Mouse (Mus musculus) telencephalon, adult 2 months (tissue): ENCODE data around the gene Mtcl1.
A peak's percentile ranks its signal among the peaks of the same experiment; 100 is the strongest.

ENCODE experiments used
- DNase-seq: peaks from one replicate; pipeline ENCODE4 v3.0.0-alpha.2; 2011; ENCODE audit warnings: low read depth, low spot score

The Mtcl1 gene

DNA sequence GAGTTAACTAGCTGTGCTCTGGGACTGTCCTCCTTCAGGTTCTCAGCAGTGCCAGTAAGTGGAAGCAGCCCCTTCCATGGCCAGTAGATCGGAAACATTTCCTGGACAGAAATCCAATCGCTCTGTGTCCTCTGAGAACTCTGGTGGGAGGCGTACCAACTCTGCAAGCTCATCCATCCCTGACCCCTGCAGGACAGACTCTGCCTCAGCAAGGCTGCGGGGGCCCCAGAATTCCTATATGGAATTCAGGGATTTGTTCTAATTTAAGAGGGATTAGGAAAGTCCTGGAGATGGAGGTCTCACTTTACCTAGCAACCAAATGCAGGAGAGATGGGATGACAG, 123.4 kb downstream of the Mtcl1 start:
- DNase-seq, result no peak

DNA sequence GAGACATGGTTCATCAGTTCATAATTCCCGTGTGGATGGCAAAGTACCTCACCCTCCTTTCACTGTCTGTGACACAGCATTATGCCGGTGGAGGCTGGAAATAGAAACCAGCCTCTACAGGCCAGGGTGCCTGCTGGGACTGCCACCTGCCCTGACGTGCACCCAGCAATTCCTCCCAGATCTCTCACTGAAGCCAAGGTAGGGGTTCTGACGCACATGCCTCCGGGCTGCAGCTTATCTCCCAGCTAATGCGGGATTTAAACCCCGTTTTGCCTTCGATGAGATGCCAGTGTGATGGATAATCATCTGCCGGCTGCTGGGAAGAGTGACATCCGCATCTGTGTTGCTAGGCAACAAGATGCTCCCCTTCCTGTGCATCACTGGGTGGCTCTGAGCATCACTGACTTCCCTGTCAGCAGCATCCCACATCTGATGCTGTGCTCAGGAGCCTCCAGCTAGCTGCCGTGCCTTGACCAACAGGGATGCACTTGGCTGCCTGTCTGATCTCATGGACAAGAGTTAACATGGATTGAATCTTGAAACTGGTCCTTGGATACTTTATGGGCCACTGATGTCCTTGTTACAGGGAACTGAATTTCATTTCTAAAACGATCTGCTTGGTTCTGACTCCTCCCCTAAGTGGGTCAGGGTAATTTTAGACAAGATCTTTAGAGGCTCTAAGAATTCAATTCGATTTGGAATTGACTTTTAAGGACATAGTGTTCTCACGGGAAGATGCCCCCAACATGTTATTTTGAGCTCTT, 123.9 kb downstream of the Mtcl1 start:
- DNase-seq, result peak; percentile 89

DNA sequence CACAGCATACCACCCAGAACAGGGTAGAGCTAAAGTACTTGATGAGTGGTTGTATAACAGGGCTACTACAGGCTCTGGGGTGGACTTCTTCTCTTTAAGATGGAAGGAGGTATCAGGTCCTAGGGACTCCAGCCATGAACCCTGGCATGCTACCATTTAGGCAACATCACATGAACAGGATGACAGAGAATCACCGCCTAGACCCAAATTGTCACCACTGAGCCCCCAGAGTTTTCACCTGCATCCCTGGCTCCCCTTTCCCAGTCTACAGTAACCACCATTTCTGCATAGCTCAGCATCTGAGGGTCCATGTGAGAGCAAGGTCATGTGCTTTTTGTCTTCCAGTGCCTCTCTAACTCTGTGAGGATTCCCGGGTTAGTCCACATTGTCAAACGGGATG, 124.7 kb downstream of the Mtcl1 start:
- DNase-seq, result no peak

DNA sequence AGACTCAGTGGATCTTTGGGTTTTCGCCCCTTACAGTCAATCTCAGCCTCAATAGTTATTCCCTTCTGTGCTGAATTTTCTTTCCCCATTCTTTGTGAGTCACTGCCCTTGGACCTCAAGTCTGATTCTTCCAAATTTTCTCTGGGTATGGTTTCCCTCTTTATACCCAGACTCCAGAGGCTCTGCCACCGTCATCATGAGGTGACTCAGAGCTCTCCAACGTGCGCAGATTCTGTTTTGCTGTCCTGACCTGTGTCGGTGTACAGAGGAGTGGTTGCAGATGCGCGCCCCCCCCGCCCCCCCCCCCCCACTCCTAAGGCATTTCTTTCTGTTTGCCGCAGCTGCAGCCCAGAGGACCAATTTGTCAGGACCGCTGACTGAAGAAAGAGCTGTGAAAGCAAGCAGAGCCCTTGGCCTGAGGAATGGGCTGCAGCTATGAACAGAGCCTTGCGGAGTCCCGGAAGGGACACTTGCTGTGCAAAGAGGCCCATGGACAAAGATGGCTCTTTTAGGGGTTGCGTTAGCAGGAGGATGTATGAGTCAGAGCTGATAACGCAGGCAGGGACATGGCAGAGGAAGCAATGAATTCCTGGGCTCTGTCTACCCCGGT, 126.8 kb downstream of the Mtcl1 start:
- no peak for DNase-seq

DNA sequence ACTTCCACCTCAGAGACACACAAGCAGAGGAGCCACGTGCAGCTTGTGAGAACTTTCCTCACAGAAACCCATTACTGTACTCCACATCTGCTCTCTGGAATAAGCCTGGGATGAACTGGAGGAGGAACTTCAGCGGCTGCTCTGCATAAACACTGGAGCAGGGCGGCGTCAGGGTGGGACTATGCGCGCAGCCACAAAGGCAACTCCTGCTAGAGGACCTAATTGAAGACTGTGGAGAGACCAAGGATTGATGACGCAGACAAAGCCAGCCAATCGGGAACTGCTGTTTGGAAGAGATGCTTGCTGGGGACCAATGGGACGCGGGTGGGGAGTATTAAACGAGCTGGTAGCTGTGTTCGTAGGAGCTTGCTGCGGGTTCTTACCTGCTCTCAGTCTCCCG, 127.6 kb downstream of the Mtcl1 start:
- DNase-seq, result no peak

DNA sequence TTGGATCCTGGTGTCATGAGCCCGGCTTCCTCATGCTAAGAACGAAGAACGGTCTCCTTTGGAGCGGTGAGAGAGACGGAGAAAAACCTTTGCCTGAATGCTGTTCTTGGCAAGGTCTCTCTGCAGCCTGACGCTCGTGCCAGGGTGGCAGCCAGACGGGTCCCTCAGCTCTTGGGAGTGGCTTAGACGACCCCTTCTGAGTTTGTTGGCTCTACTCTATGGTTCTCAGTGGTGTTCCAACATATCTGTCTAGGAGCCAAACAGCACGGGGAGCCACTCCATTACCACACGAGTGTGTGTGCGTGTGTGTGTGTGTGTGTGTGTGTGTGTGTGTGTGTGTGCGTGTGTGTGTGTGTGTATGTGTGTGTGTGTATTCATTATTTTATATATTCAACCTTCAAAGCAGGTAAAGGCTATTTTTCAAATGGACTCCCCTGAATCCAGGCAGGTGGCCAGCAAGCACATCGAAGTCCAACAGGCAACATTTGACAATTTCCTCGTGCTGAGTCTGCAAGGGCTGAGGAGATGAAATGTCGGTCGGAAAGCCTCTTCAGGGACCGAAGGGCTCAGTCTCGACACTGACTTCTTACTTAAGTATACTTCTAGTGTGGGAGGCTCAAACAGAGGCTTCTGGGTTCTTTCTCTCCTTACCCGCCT, 128.7 kb downstream of the Mtcl1 start:
- no peak for DNase-seq

DNA sequence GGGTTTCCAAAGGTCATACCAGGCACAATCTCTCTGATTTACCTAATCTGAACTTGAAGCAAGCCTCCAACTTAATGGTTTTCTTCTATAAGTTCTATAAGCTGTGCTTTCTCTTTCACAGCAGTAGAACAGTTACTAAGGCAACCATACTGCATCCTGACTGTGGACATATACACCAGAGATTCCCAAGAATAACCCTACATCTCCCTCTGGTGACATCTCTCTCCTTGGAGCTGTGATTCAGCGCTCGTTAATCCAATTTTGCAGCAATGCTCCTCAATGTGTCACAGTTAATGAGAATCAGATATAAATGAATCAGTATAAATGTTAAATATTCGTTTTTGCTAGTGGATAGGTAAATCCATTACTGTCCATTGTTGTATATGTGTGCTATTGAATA, 131.5 kb downstream of the Mtcl1 start:
- DNase-seq, result no peak

DNA sequence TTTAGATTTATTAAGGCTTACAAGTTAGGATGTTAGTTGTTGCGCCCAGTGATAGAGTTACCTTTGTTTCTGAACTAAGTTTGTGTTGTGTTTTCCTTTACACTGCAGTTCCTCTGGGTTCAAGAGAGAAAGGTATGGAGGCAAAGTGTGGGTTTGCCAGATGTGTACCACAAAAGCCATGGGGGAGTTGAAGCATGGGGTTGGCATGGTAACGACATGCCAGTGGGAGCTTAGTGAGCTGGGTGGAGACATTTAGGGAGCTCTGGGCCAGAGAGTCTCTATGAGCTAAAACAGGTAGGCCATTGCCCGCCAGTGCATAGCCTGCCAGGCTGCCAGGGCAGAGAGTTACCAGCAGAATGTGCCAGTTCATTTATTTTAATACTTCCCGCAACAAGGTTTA, 132.0 kb downstream of the Mtcl1 start:
- no peak for DNase-seq

DNA sequence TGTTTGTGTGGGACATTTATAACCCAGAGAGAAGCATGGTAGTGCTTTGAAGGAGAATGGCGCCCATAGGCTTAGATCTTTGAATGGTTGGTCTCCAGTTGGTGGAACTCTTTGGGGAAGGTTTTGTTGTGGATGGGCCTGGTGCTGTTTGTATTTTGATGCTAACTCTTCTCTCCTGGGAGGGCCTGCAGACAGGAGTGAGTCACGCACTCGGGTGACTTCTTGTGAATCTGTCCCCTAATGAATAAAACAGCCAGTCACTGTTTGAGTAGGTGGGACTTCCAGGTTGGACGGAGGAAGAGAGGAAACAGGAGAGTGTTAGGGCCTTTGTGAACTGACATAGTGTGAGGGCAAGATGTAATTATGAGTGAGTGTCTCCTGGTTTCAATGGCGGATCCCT, 132.4 kb downstream of the Mtcl1 start:
- no peak for DNase-seq

DNA sequence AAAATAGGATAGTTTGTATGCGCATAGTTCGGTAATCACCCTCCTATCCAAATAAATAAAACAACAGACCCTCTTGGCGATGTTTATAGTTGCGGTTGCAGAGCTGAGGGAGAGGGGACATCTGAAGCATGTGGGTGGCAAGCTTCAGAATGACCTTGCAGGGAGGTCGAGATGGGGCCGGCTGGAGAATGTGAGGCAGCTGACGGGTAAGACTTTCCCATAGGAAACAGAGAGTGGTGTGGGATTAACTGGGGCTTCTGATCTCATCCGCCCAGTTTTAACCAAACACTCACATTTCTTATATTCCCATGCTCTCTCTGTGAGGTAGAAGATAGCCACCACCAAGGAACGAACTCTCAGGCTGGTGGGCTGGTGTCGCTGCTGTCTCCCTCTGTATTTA, 134.1 kb downstream of the Mtcl1 start:
- no peak for DNase-seq

DNA sequence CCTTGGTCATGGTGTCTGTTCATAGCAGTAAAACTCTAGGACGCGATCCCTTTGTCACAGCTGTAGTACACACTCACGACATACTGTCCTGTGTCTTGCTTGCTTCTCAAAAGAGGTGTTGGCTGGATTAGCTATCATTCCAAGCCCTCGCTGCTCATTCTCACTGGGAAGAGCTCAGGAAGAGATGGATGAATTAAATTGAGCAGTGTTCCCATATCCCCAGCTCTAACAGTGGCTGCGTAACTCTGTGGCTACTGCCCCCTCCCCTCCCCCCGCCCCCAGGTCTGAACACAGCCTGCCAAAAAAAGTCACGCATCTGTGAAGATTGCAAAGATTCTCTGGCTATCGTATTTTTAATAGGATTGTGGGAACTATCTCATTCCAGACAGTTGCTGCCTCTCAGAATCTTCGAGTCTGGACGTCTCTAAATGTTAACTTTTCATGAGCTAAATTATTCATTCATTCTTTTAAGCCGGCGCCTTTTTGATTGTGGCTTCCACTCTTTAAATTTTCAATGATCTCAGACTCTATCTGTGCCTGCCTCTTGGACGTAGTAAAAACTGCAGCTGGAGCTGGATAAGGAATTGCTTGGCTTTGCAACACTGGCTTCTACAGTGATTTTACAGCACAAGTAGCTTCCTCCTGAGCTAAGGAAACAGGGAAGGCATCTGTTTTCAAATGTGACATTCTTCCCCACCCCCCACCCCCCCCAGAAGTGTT, 134.8 kb downstream of the Mtcl1 start:
- DNase-seq, result peak; percentile 56

DNA sequence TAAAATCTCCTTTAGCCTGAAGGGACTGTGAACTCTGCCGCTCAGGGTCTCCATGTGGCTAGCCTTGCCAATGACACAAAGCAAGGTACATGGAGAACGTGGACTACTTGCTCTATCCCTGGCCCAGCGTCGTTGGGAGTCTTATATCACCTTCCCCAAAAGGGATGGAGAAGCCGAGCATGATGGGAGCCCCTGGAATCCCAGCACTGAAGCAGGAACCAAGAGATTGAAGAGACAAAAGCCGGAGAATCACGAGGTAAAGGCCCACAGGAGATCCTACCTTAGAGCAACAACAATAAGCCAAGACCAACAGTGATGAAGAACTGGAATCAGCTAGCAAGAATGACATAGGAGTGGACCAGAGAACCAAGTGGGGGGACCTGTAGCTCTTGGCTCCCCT, 147.6 kb downstream of the Mtcl1 start:
- no peak for DNase-seq

DNA sequence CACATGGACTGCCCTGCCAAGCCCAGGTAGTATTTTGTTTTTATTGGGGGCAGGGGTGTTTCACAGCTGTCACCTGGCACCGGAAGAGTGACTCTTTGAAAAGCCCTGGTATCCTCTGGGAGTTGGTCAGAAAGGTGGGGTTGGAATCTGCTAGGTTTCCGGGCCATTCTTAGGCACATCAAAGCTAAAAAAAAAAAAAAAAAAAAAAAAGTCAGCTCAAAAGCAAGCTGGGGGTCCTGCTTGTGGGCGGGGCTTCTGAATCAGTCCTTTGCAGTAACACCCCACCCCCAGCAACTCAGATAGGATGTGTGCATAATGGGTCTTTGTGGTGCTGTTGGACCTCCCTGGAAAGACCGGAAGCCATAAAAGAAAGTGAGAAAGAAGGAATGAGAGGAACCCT, 148.3 kb downstream of the Mtcl1 start:
- no peak for DNase-seq

DNA sequence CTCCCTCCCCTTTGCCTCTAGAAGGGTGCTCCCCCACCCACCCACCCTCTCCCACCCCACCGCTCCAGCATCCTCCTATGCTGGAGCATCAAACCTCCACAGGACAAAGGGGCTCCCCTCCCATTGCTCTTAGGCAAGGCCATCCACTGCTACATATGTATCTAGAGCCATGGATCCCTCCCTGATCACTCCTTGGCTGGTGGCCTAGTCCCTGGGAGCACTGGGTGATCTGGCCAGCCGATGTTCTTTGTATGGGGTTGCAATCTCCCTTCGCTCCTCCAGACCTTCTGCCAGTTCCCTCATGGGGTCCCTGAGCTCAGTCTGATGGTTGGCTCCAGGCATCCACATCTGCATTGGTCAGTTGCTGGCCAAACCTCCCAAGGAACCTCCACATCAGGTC, 151.8 kb downstream of the Mtcl1 start:
- DNase-seq, result no peak

DNA sequence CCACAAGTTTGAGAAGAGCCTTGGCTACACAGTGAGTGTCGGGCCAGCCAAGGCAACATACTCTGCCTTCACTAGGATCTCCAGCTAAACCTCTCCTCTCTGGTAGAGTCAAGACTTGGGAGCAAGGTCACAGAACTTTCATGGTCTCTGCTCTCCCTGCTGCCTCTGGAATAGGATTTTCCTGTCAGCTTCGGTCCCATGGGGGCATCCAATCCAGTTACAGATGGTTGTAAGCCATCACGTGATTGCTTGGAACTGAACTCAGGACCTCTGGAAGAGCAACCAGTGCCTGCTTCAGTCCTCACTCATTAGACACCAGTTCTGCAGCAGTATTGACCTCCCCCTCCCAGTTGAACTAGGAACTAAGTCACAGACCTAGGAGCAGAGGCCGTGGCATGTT, 156.0 kb downstream of the Mtcl1 start:
- DNase-seq, result no peak

DNA sequence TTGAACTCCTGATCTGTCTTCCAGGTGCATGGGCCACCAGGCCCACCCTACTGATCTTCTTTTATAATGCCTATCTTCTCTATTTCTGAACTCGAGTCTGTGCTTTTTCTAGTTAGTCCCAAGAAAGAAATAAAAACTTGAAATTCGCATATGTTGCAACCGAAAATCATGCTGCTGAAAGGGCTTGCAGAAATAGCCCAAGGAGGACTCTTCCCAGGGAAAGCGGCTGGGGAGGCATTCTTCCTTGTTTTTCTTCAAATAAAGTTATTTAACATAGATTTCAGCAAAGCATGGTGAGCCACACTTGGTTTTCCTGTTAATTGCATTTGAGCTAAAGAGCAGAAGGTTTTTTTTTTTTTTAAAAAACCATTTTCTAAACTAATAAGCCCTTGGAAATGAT, 159.7 kb downstream of the Mtcl1 start:
- DNase-seq, result no peak
